Mouse (Mus musculus) lung, postnatal 0 days (tissue): ENCODE data around the gene Tas2r137.

Experiments
- CTCF ChIP-seq: IDR thresholded peaks from 2 replicates; pipeline ENCODE4 v1.5.1; 2016; ENCODE audit warnings: antibody characterized with exemption, mild to moderate bottlenecking
- EP300 ChIP-seq: IDR thresholded peaks from 2 replicates; pipeline ENCODE4 v1.6.1; 2016; ENCODE audit warnings: antibody characterized with exemption, mild to moderate bottlenecking, control low read depth

DNA sequence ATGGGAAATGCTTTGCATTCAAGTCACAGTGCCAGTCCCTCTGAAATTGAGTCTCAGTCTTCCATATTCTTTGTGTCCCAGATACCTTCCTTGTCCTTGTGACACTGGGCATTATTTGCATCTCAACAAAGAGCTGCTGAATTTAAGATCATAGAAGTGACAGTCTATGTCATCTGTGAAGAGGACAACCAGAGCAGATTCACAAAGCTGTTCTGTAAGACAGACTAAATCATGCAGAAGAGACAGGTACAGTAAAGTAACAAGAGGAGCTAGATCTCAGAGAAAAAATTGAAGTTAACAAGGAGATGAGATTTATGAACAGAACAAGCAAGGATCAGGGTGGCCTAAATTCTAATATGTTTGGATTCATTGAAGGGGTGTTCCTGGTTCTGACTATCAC is at the start of gene Tas2r137:
- TF ChIP-seq CTCF (no peak), EP300 (no peak)
